Mouse (Mus musculus): Measurements from ENCODE around the gene 2300002M23Rik. TPM values are rescaled to one million over a fixed set of nuclear protein-coding genes. Genes with fewer than 3 reads are reported as not detected.

Gene 2300002M23Rik
- not detected in 2 replicates for total RNA-seq (2014; rRNA removed)
- not detected in 2 replicates for polyA plus RNA-seq (2015; fragmentation: Nextera tagmentation; extraction: Ambion mirVana)

DNA sequence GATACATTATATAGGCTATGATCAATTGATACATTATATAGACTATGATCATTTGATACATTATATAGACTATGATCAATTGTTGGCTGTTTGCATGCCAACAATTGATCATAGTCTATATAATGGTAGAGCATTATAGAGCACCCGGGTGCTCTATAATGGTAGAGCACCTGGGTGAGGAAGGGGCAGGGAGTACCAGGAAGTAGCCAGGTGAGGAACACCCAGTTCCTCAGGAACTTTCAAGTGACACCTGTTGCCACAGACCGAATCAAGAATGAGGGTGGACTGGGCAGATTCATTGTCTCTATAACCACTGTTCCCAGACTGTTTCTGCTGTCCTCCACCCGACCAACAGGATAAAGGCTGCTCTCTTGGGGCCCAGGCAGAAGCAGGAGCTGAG lies at the start of gene 2300002M23Rik:
TSS of gene 2300002M23Rik (plus strand) at position 301 of the 400 bp plus-strand sequence.
- Histone ChIP-seq H3K36me3 (ENCODE audit: insufficient read depth, low read length) (no peaks in the 10 kb centered on the region), H3K4me2 (ENCODE audit: low read depth, low read length, poor library complexity, severe bottlenecking) (no peak within 1 kb of the TSS), H3K27ac (ENCODE audit: low read depth, low read length) (no peak within 1 kb of the TSS), H3K27me3 (ENCODE audit: insufficient read depth, low read length) (peaks cover 7% of the 10 kb centered on the region; the same call in 1 of the 2 replicates), H3K4me3 (ENCODE audit: low read depth, low read length) (no peak within 1 kb of the TSS), H3K9me3 (ENCODE audit: low read length) (no peaks in the 10 kb centered on the region), H3K9ac (replicated peaks; ENCODE audit: low read length, poor library complexity, severe bottlenecking) (no peak within 1 kb of the TSS), H3K4me1 (ENCODE audit: insufficient read depth, low read length) (peaks cover 3% of the 10 kb centered on the region; the same call in 1 of the 2 replicates)
- TF ChIP-seq CTCF (IDR thresholded peaks at IDR 0.05): no peak
- WGBS: 53% methylated on average over 3 of the region's 3 CpGs
- ATAC-seq (ENCODE audit: low FRiP score): no peak
- DNase-seq (ENCODE audit: low spot score): no peak

GRCm38 (mm10) chr17:35517526-35517925 lies 49.7 kb upstream of the 2300002M23Rik start:
- Histone ChIP-seq H3K9me3 (ENCODE audit: low read length) (no peaks in the 10 kb centered on the region), H3K36me3 (ENCODE audit: insufficient read depth, low read length) (no peaks in the 10 kb centered on the region), H3K9ac (replicated peaks; ENCODE audit: low read length, poor library complexity, severe bottlenecking) (0 out of 2 replicates have a peak overlapping the region, but pooled peaks have one; percentile 13), H3K27me3 (ENCODE audit: insufficient read depth, low read length) (no peaks in the 10 kb centered on the region), H3K4me3 (ENCODE audit: low read depth, low read length) (peak overlapping the region; percentile 53), H3K27ac (ENCODE audit: low read depth, low read length) (no peak overlapping the region), H3K4me1 (ENCODE audit: insufficient read depth, low read length) (no peaks in the 10 kb centered on the region; the same call in 1 of the 2 replicates), H3K4me2 (ENCODE audit: low read depth, low read length, poor library complexity, severe bottlenecking) (peak overlapping the region; percentile 97)
- WGBS: 8% methylated on average over 12 of the region's 12 CpGs
- DNase-seq (ENCODE audit: low spot score): no peak
- TF ChIP-seq CTCF (IDR thresholded peaks at IDR 0.05): no peak
- ATAC-seq (ENCODE audit: low FRiP score): no peak

DNA sequence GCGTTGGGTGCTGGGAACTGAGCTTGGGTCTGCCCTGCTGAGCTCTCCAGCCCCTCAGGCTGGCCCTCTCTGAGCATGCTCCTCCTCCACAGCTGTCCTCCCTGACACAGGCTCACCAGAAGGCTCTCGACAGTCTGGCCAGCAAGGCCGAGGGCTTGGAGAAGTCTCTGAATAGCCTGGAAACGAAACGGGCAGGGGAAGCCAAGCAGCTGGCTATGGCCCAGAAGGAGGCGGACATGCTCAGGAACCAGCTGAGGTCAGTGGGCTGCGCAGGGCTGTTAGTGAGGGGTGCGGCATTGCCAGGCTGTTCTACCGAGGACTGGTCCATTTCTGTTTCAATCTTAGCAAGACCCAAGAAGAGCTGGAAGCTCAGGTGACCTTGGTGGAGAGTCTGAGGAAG lies 42.9 kb upstream of the 2300002M23Rik start:
- no peaks in the 10 kb centered on the region for H3K4me1 ChIP-seq (ENCODE audit: insufficient read depth, low read length)
- H3K27me3 ChIP-seq (ENCODE audit: insufficient read depth, low read length): no peaks in the 10 kb centered on the region
- H3K9me3 ChIP-seq (ENCODE audit: low read length): no peaks in the 10 kb centered on the region
- DNase-seq (ENCODE audit: low spot score) (no peak), ATAC-seq (ENCODE audit: low FRiP score) (no peak)
- WGBS: 88% methylated on average over 9 of the region's 9 CpGs
- H3K4me2 ChIP-seq (ENCODE audit: low read depth, low read length, poor library complexity, severe bottlenecking): no peak overlapping the region
- no peak overlapping the region for H3K9ac ChIP-seq (replicated peaks; ENCODE audit: low read length, poor library complexity, severe bottlenecking)
- no peak for TF ChIP-seq CTCF (IDR thresholded peaks at IDR 0.05)
- no peak overlapping the region for H3K4me3 ChIP-seq (ENCODE audit: low read depth, low read length)
- no peak overlapping the region for H3K27ac ChIP-seq (ENCODE audit: low read depth, low read length)
- H3K36me3 ChIP-seq (ENCODE audit: insufficient read depth, low read length): no peaks in the 10 kb centered on the region

DNA sequence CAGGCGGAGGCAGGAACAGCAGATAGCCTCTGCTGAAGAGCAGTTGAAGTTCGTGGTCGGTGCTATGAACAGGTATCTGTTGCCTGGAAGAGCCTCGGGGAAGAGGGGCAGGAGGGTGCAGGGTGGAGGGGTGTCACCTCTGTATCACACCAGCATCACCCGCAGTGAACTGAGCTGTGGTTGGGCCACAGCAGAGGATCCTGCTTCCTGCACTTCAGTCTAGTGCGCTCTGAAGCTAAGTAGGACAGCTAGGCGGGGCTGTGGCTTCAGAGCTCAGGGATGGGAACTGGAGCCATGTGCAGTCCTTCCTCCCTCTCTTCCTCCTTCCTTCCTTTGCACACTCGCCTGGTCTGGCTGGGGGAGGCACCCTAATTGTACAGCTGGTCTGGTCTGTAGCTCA lies 40.6 kb upstream of the 2300002M23Rik start:
- no peak for DNase-seq (ENCODE audit: low spot score)

GRCm38 (mm10) chr17:35532360-35532759 lies 34.9 kb upstream of the 2300002M23Rik start:
- no peak overlapping the region for H3K27ac ChIP-seq (ENCODE audit: low read depth, low read length)
- no peak for TF ChIP-seq CTCF (IDR thresholded peaks at IDR 0.05)
- no peak overlapping the region for H3K4me2 ChIP-seq (ENCODE audit: low read depth, low read length, poor library complexity, severe bottlenecking)
- no peak for ATAC-seq (ENCODE audit: low FRiP score)
- no peaks in the 10 kb centered on the region for H3K9me3 ChIP-seq (ENCODE audit: low read length)
- no peaks in the 10 kb centered on the region for H3K27me3 ChIP-seq (ENCODE audit: insufficient read depth, low read length)
- H3K4me1 ChIP-seq (ENCODE audit: insufficient read depth, low read length): no peaks in the 10 kb centered on the region; the same call in 1 of the 2 replicates
- no peak overlapping the region for H3K4me3 ChIP-seq (ENCODE audit: low read depth, low read length)
- no peak overlapping the region for H3K9ac ChIP-seq (replicated peaks; ENCODE audit: low read length, poor library complexity, severe bottlenecking)
- WGBS: 19% methylated on average over 3 of the region's 3 CpGs
- no peaks in the 10 kb centered on the region for H3K36me3 ChIP-seq (ENCODE audit: insufficient read depth, low read length)
- no peak for DNase-seq (ENCODE audit: low spot score)

More for the DNA sequence above, 40.6 kb upstream of the 2300002M23Rik start:
- H3K36me3 ChIP-seq (ENCODE audit: insufficient read depth, low read length): no peaks in the 10 kb centered on the region
- WGBS: 83% methylated on average over 8 of the region's 8 CpGs
- H3K27ac ChIP-seq (ENCODE audit: low read depth, low read length): no peak overlapping the region
- no peak overlapping the region for H3K9ac ChIP-seq (replicated peaks; ENCODE audit: low read length, poor library complexity, severe bottlenecking)
- H3K4me3 ChIP-seq (ENCODE audit: low read depth, low read length): no peak overlapping the region
- H3K4me1 ChIP-seq (ENCODE audit: insufficient read depth, low read length): no peaks in the 10 kb centered on the region; the same call in 1 of the 2 replicates
- H3K9me3 ChIP-seq (ENCODE audit: low read length): no peaks in the 10 kb centered on the region
- TF ChIP-seq CTCF (IDR thresholded peaks at IDR 0.05): no peak
- no peak for ATAC-seq (ENCODE audit: low FRiP score)
- no peaks in the 10 kb centered on the region for H3K27me3 ChIP-seq (ENCODE audit: insufficient read depth, low read length)
- no peak overlapping the region for H3K4me2 ChIP-seq (ENCODE audit: low read depth, low read length, poor library complexity, severe bottlenecking)

GRCm38 (mm10) chr17:35532901-35533300 lies 34.3 kb upstream of the 2300002M23Rik start, which contains the start of gene Psors1c2:
TSS of gene Psors1c2 (plus strand) at chr17:35533201.
- Histone ChIP-seq H3K4me3 (ENCODE audit: low read depth, low read length) (no peak within 1 kb of the TSS), H3K4me1 (ENCODE audit: insufficient read depth, low read length) (no peaks in the 10 kb centered on the region; the same call in 1 of the 2 replicates), H3K36me3 (ENCODE audit: insufficient read depth, low read length) (no peaks in the 10 kb centered on the region), H3K4me2 (ENCODE audit: low read depth, low read length, poor library complexity, severe bottlenecking) (no peak within 1 kb of the TSS), H3K27me3 (ENCODE audit: insufficient read depth, low read length) (no peaks in the 10 kb centered on the region), H3K9me3 (ENCODE audit: low read length) (no peaks in the 10 kb centered on the region), H3K9ac (replicated peaks; ENCODE audit: low read length, poor library complexity, severe bottlenecking) (no peak within 1 kb of the TSS), H3K27ac (ENCODE audit: low read depth, low read length) (no peak within 1 kb of the TSS)
- no peak for ATAC-seq (ENCODE audit: low FRiP score)
- TF ChIP-seq CTCF (IDR thresholded peaks at IDR 0.05): no peak
- 51% methylated on average over 7 of the region's 7 CpGs for WGBS
- DNase-seq (ENCODE audit: low spot score): no peak
